Mouse (Mus musculus) cerebellum, postnatal 36 days (tissue): Measurements from ENCODE around the gene Fcer1g.

ENCODE experiments used
- DNase-seq, 2 experiments: peaks; one replicate each; pipeline ENCODE4 v3.0.0; 2021 to 2022; ENCODE audit warnings: mixed read lengths in 2 of 2

The Fcer1g gene

DNA sequence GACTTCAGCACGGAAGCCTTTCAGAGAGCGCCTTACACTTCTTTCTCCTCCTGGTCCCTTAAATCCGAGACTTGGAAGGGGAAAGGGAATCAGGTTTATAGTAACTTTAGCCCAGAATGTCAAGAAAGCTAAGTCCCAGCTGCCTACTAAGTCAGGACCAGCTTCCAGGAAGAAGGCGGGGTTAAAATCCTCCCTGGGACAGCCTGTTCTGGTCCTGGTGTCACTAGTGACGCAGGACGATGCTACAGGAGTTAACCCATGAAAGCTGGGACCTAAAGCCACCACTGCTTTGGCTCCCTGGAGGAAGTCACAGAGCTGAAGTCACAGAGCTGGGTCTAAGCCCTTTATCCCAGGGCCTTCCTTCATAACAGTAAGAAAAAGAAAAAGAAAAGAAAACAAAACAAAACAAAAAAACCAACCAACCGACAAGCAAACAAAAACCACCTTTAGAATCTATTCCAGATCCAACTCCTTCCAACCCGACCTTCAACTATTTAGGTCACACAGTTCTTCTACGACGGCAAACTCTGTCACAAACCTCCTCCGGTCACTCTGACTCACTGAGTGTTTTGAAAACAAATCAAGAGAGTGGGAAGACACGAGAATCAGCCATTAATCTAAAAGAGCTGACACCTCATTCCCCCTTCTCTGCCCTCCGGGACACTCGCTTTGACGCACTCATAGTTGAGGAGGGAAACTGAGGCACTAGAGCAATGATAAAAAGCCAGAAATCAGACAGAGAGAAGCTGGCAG is 6.0 kb upstream of the Fcer1g start:
- DNase-seq: no peak

- peak; percentile 49 to 61 for DNase-seq
Observed at GRCm38 (mm10) chr1:171238463-171238862, 4.3 kb upstream of the Fcer1g start.

DNA sequence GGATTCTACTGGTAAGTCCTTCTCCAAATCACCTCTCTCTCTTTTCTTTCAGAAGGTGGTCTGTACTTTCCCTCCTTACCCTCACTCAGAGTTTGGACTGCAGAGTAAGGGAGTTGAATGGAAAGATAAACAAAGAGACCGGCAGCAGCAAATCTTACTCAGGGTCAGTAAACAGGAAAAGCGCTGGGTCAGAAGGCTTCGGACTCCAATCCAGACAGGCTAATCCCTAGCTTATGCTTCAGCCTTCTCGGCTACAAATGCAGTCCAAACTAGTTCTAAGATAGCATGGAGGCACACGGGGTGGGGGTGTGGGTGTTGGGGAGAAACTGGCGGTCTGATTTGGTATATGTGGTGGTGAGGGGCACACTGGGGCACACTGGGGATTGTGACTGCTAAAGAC is 3.3 kb upstream of the Fcer1g start:
- DNase-seq: no peak

DNA sequence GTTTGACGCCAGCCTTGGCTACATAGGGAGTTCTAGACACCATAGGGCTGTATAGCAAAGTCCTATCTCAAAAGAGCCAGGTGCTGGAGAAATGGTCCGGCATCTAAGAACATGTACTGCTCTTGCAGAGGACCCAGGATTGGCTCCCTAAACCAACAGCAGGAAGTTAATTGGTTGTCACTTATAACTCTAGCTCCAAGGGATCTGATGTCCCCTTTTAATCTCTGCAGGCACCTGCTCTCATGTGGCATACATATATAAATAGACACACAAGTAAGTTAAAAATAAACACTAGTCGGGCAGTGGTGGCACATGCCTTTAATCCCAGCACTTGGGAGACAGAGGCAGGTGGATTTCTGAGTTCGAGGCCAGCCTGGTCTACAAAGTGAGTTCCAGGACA is 1.6 kb upstream of the Fcer1g start:
- no peak for DNase-seq

DNA sequence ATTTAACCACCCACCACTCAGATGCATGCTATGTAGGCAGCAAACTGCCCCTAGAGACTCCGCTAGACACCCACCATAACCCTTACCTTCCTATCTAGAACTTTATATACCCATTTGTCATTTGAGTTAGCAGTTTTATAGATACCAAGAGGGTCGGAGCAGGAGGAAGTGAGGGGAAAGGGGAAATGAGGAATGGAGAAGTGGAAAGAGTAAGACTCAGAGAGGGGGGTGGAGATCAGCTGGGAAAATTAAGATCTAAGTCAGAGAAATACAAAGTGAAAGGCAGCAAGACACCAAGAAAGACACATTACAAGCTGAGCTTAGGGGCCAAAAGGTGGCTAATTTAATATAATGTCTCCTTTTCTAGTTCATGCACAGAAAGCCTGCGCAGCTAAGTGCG is 373 bp upstream of the Fcer1g start:
- no peak for DNase-seq

DNA sequence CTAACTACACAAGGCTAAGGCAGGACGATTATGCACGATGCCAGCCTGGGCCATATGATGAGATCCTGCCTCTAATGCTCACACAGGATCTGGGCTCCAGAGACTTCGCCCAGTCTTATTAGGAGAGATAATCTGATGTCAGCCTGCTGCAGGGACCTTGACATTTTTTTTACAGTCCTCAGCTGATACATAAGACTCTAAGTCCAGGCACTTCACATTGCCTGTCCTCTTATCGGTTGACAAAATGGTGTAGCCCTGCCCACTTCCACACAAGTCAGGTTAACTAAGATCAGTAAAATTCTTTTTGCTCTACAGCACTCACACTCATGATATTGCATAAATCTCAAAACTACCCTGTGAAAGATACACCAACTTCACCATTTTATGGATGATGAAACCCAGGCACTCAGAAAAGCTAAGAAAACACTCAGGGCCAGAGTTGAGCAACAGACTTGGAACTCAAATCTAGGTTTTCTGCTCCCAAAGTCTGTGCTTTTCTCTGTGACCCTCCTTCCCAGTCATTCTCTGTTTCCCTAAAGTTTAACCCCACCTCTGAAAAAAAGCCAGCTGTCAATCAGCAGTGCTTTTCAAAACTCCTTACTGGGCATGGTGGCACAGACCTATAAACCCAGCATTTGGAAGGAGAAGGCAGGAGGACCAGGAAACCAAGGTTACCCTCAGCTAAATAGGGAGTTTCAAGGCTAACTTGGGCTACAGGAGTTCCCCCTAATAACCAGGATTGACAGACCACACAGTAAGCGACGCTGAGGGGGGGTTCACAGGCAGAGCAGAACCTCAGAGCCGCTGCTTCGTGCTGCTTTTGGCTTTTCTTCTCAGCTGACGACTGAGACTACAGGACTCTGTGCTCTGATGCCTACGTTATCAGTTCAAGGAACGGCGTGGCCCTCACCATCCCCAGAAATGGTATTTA is 1.1 kb downstream of the Fcer1g start:
- no peak for DNase-seq

DNA sequence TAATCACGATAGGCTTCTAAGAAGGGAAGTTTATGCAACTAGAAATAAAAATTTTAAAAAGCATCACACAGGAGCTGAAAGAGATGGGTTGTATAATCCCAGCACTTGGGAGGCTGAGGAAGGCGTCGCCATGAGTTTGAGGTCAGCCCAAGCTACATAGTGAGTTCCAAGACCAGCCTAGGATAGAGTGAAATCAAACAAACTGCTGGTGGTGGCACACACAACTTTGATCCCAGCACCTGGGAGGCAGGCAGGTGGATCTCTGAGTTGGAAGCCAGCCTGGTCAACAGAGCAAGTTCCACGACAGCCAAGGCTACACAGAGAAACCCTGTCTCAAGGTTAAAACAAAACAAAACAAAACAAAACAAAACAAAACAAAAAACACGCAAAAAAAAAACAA is 1.8 kb downstream of the Fcer1g start:
- DNase-seq: no peak

GRCm38 (mm10) chr1:171231844-171232243 is 2.3 kb downstream of the Fcer1g start:
- DNase-seq: no peak

DNA sequence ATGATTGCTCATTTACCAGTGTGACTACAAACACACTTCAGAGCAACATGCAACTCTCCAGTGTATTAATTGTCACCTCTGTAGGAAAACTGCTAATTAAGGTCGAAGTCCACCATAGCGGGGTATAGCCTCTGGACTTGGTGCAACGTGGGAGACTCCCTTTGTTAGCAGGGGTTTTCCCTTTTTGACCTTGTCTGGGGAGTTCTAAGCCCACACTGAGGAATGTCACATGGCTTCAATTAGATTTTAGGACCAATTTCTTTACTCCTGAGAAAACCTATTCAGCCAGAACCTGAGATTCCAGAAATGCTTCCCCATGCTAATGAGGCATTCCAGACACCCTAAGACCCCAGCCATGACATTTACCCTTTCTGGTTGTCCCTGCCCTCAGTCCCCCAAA is 4.0 kb downstream of the Fcer1g start:
- DNase-seq: no peak

GRCm38 (mm10) chr1:171229750-171230149 is 4.4 kb downstream of the Fcer1g start:
- DNase-seq: no peak

DNA sequence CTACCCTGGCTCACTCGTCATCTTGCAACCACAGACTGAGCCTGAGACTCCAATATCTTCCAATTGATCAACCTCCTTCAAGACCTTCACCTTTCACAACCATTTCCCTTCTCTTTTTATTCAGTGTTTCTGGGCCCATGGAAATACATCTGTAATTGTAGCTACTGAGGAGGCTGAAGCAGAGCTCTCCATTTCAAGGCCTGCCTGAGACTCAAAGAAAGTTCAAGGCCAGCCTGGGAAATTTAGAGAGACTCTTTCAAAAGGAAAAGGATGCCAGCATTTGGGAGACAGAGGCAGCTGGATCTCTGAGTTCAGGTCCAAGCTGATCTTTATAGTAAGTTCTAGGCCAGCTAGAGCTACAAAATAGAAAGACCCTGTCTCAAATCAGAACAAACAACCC is 6.3 kb downstream of the Fcer1g start:
- no peak for DNase-seq

DNA sequence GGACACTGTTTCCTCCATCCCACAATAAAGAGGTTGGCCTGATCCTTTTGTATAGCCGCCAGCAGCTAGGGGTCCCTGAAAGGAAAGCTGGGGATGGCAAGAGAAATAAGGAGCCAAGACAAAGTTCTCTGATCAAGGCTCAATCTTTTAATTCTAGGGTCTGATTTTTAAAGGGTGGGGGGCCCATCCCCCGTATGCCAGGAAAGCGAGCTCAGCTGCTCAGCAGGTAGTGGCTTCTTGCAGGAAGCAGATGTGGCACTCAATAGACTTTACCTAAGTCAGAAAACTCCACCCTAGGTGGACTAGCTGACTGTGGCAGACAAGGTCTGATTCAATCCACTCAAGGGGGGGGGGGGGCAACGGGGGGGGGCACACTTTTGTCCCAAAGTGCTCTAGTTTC is 7.4 kb downstream of the Fcer1g start:
- no peak for DNase-seq

DNA sequence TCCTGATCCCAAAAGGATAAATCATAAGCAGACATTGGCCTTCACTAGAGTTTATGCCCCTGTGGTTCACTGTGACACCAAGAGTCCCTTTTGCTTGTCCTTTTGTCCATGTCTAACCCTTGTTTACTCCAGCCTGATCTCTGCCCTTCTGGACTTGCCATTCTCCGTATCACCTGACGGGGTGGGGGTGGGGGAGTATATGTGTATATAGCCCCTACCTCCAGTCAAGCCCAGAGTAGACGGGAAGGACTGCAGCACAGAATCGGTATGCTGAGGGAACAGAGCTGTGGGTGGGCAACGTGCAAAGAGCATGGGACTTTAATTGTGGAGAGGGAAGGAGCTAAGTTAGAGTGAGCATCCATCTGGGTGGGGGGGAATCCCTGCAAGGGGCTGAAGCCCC is 9.3 kb downstream of the Fcer1g start, which contains the start of gene Apoa2:
TSS of gene Apoa2 (plus strand) at position 198 of the 400 bp plus-strand sequence.
- DNase-seq: no peak

GRCm38 (mm10) chr1:171223796-171224195 is 10.4 kb downstream of the Fcer1g start:
- DNase-seq: no peak

GRCm38 (mm10) chr1:171223168-171223567 is 11.0 kb downstream of the Fcer1g start:
- no peak for DNase-seq

GRCm38 (mm10) chr1:171222238-171223155 is 11.7 kb downstream of the Fcer1g start, which contains the start of gene Tomm40l:
TSS of gene Tomm40l (minus strand) at chr1:171222514.
- DNase-seq: peak; percentile 88 to 92

DNA sequence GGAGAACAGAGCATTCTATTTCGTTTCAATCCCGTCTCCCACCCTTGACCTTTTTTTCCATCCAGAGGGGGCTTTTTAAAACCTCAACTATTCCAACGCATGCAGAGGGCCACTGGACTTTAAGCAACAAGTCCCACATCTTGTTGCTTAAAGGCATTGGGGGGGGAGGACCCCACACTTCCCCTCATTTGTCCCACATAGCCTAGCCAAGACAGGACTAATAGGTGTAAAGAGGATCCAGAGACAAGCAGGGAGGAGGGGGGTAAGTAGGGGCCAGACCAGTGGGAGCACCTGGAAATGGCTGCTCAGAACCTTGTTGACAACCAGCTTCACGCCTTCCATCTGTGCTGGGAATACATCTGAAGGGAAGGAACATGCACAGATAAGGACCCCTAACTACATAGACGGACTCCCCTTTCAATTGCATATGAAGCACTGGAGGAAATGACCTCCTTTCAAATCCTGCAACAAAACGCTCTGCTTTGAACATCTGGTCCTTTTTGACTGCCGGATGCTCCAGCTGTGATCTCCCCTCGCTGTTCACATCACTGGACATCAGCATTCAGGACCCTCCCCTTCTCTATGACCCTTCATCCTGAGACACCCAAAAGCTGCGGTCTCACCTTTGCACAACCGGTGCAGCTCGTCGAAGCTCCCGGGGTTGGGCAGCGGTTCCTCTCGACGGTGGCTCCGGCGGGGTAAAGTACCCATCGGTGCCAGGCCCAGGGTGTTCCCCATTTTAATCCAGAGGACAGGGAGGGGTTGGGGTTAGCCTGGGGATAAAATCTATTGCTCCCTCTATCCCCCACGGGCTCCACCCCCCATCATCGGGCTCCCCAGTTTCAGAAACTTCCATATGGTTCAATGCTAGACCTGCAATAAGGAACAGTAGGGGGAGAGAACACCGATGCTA is 12.6 kb downstream of the Fcer1g start:
- DNase-seq: peak in 1 of 2 experiments; percentile 20

DNA sequence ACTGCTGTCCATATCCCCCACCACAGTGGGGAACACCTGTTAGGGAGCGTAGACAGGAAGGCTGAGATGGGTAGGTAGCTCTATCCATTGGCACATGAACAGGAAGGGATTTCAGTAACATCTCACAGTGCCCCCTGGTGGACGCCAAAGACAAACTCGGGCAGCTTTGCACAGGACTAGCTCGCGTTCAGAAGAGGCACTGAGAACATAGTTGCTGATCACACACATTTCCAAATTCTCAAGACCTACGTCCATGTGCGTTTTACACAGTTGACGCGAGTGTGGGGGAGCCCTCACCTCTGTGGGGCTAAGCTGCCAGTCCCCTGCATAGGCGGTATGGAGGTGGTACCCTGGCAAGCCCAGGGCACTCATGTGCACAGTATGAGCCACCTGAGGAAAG is 13.3 kb downstream of the Fcer1g start:
- peak; percentile 89 to 90 for DNase-seq

DNA sequence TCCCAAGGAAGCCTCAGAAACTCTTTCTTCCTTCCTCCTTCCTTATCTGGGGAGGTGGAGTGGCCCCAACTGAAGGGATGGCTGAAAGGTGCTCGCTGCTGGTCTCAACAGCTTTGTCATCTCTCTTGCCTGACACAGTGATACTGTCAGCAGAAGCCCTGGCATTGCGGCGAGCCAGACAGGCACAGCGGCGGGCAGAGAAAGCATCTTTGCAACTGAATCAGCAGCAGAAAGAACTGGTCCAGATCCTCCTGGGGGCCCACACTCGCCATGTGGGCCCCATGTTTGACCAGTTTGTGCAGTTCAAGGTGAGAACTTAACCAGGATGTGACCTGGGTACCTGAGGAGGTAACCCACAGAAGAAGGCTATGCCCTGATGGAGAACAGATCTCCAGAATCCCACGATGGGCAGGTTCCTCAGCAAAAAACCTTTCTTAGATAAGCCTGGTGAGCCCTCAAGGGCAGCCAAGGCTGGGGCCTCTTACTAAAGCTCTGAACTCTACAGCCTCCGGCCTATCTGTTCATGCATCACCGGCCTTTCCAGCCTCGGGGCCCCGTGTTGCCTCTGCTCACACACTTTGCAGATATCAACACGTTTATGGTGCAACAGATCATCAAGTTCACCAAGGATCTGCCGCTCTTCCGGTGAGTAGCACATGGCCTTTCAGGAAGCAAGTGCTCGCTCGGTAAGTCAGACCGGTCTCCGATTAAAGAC is 17.8 kb downstream of the Fcer1g start:
- DNase-seq: no peak

DNA sequence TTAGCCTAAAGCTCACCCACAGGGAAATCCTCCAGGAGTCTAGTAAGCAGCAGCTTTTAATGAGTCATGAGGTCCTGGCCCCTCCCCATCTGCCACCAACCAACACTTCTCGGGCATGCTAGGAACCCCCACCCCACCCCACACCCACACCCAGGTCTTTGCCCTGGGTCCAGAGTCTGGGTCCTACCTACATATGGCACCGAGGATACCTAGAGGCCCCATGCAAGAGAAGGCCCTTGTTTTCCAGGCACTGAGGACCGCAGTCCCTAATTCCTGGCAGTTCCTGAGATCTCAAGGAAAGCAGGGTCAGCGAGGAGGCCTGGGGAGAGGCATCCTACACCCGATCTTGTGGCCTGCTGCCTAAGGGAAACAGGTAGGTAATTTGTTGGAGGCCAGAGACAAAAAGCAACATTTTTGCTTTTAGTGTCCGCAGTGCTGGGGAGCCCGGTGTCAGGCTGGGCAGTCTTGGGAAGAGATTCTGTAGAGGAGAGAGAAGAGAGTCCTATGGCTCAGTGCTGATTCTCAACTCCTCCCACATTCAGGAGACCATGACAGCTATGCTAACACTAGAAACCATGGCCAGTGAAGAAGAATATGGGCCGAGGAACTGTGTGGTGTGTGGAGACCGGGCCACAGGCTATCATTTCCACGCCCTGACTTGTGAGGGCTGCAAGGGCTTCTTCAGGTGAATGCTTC is 20.2 kb downstream of the Fcer1g start, which contains the start of gene Nr1i3:
TSS of gene Nr1i3 (plus strand) at position 170 of the 696 bp plus-strand sequence.
- no peak for DNase-seq
